Mouse (Mus musculus): ENCODE data around the gene Rptor.

DNA sequence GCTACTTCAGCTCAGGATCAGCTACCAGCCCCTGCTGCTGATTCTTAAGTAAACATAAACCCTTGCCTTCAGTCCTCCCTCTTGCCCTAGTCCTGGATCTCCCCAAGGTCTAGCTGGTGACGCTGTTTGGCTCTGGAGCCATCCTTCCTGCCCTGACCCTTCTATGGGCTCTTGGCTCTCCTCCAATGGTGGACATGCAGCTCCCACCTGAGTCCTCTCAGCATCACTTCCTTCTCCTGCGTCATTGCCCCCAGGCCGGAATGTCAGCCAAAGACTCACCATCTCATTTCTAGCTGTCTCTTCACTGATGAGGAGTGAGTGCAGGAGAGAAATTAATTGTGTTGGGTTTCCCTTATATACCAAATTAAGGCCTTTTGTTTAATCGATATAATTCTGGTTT lies 165.8 kb downstream of the Rptor start:
- TF ChIP-seq CTCF (IDR thresholded peaks at IDR 0.05; ENCODE audit: insufficient read depth, low read length) (no peak), POLR2A (IDR thresholded peaks at IDR 0.05; ENCODE audit: borderline replicate concordance, extremely low read depth, low read depth, low read length) (no peak)
